Mouse (Mus musculus) heart, postnatal 0 days (tissue): Measurements from ENCODE around the gene Ndufs8. TPM values are rescaled to one million over a fixed set of nuclear protein-coding genes. Genes with fewer than 3 reads are reported as not detected.

Source experiments
- ATAC-seq: fragments of 200-750 bp; cut with Nextera tagmentation; 2 replicates; pipeline ENCODE4 v1.8.0; 2017; ENCODE audit warnings: low read depth, moderate number of reproducible peaks, moderate library complexity; ENCODE audit not compliant: insufficient read depth
- DNase-seq: peaks from one replicate; pipeline ENCODE4 v3.0.0-alpha.2; 2016; ENCODE audit warnings: low spot score
- H3K27ac ChIP-seq: fragments of 300-500 bp; sonication (generic); 2 replicates; pipeline ENCODE4 v1.5.1; 2014; ENCODE audit warnings: low read depth, mild to moderate bottlenecking
- H3K27me3 ChIP-seq: fragments of 300-500 bp; sonication (generic); 2 replicates; pipeline ENCODE4 v1.6.1; 2014; ENCODE audit warnings: low read length, mixed read lengths; ENCODE audit not compliant: control insufficient read depth, insufficient read depth
- H3K36me3 ChIP-seq: fragments of 300-500 bp; sonication (generic); replicated peaks from 2 replicates; pipeline ENCODE4 v1.6.1; 2014; ENCODE audit warnings: low read length, mixed read lengths; ENCODE audit not compliant: control insufficient read depth, insufficient read depth
- H3K4me1 ChIP-seq: fragments of 300-500 bp; sonication (generic); 2 replicates; pipeline ENCODE4 v1.6.1; 2014; ENCODE audit warnings: antibody characterized with exemption; ENCODE audit not compliant: control insufficient read depth, insufficient read depth
- H3K4me2 ChIP-seq: fragments of 300-500 bp; sonication (generic); 2 replicates; pipeline ENCODE4 v1.6.1; 2014; ENCODE audit warnings: low read depth, mild to moderate bottlenecking, low read length, moderate library complexity
- H3K4me3 ChIP-seq: fragments of 300-500 bp; sonication (generic); 2 replicates; pipeline ENCODE4 v1.5.1; 2014; ENCODE audit warnings: low read depth, low read length
- H3K9ac ChIP-seq: fragments of 300-500 bp; sonication (generic); replicated peaks from 2 replicates; pipeline ENCODE4 v1.6.1; 2014; ENCODE audit warnings: low read depth, low read length, mixed read lengths
- H3K9me3 ChIP-seq: fragments of 300-500 bp; sonication (generic); replicated peaks from 2 replicates; pipeline ENCODE4 v1.6.1; 2016; ENCODE audit warnings: low read length; ENCODE audit not compliant: control insufficient read depth
- CTCF ChIP-seq: IDR thresholded peaks from 2 replicates; pipeline ENCODE4 v1.5.1; 2016; ENCODE audit warnings: antibody characterized with exemption, control low read depth, low read depth
- EP300 ChIP-seq: IDR thresholded peaks from 2 replicates; pipeline ENCODE4 v1.6.1; 2016; ENCODE audit warnings: antibody characterized with exemption, low read depth
- WGBS: fragments of 180-500 bp; shearing (Covaris S2); extraction: QIAGEN DNeasy Blood & Tissue Kit; methylation state at CpG from one replicate; pipeline ENCODE4 v1.1.7; 2014; 5-methylcytosine and 5-hydroxymethylcytosine counted together
- polyA plus RNA-seq: library from polyadenylated mRNA; unstranded; fragments of >200 nt; fragmentation: Nextera tagmentation; extraction: Ambion mirVana; gene quantifications from 2 replicates; pipeline ENCODE4 v1.2.1, GENCODE M21; 2015
- total RNA-seq: library from RNA; depleted of rRNA; stranded (reverse); fragments of >200 nt; gene quantifications from 2 replicates; pipeline ENCODE4 v1.2.3, GENCODE M21; 2014; ENCODE audit warnings: low replicate concordance

The Ndufs8 gene
- total and polyA plus RNA-seq, 2 experiments from 2014 or later: 506 to 681 TPM

GRCm38 (mm10) chr19:3919928-3920327, 7.4 kb upstream of the Ndufs8 start:
- no peak for DNase-seq

DNA sequence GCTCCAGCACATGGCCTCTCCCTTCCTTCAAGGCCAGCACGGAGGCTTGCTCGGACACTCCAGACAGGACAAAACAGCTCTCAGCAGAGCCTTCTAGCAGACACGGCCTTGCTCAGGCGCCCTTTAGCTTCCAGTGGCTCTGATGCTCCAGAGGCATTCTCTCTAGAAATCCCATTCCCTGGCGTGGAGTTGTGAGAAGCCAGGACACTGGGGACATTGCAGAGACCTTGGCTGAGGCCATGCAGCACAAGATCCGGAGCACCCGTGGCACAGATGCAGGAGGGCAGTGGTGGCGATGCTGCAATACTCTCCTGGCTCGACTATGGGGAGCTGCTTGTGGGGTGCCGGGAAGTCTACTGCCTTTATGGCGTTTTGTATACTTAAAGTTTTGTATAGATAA, 4.2 kb upstream of the Ndufs8 start:
- Histone ChIP-seq H3K9ac (no peak overlapping the region), H3K4me1 (peaks cover 13% of the 10 kb centered on the region), H3K27me3 (no peaks in the 10 kb centered on the region), H3K4me3 (no peak overlapping the region), H3K27ac (no peak overlapping the region), H3K9me3 (no peaks in the 10 kb centered on the region), H3K36me3 (no peaks in the 10 kb centered on the region), H3K4me2 (no peak overlapping the region)
- no peak for DNase-seq
- ATAC-seq: no peak
- TF ChIP-seq EP300 (no peak), CTCF (no peak)
- 74% methylated on average over 11 of the region's 11 CpGs for WGBS

More at GRCm38 (mm10) chr19:3919928-3920327, 7.4 kb upstream of the Ndufs8 start:
- Histone ChIP-seq H3K9me3 (no peaks in the 10 kb centered on the region), H3K27me3 (no peaks in the 10 kb centered on the region), H3K4me1 (peaks cover 13% of the 10 kb centered on the region; the same call in 1 of the 2 replicates), H3K9ac (no peak overlapping the region), H3K4me2 (no peak overlapping the region), H3K36me3 (no peaks in the 10 kb centered on the region), H3K4me3 (no peak overlapping the region), H3K27ac (no peak overlapping the region)
- TF ChIP-seq EP300 (no peak), CTCF (no peak)
- no peak for ATAC-seq

GRCm38 (mm10) chr19:3914535-3914934, 2.0 kb upstream of the Ndufs8 start:
- Histone ChIP-seq H3K27ac (no peak overlapping the region), H3K4me1 (peaks cover 13% of the 10 kb centered on the region), H3K9ac (no peak overlapping the region), H3K27me3 (no peaks in the 10 kb centered on the region), H3K36me3 (peaks cover 18% of the 10 kb centered on the region), H3K4me2 (no peak overlapping the region), H3K9me3 (no peaks in the 10 kb centered on the region), H3K4me3 (no peak overlapping the region)
- no peak for TF ChIP-seq EP300
- no peak for TF ChIP-seq CTCF
- 89% methylated on average over 5 of the region's 5 CpGs for WGBS
- DNase-seq (no peak), ATAC-seq (no peak)

GRCm38 (mm10) chr19:3913692-3914091, 1.1 kb upstream of the Ndufs8 start:
- Histone ChIP-seq H3K4me2 (peak overlapping the region; percentile 81), H3K9ac (0 out of 2 replicates have a peak overlapping the region, but pooled peaks have one; percentile 61), H3K27ac (peak overlapping the region; percentile 86; the same call in 1 of the 2 replicates), H3K9me3 (no peaks in the 10 kb centered on the region), H3K27me3 (no peaks in the 10 kb centered on the region), H3K4me3 (peak overlapping the region; percentile 75), H3K4me1 (peaks cover 13% of the 10 kb centered on the region), H3K36me3 (peaks cover 27% of the 10 kb centered on the region)
- DNase-seq: no peak
- TF ChIP-seq EP300 (no peak), CTCF (no peak)
- ATAC-seq: no peak
- 84% methylated on average over 8 of the region's 8 CpGs for WGBS

- no peak overlapping the region for H3K9ac ChIP-seq
- DNase-seq: no peak
- peaks cover 31% of the 10 kb centered on the region for H3K36me3 ChIP-seq
- no peak for ATAC-seq
- H3K27me3 ChIP-seq: no peaks in the 10 kb centered on the region
- no peak overlapping the region for H3K4me2 ChIP-seq
- no peak overlapping the region for H3K4me3 ChIP-seq
- no peaks in the 10 kb centered on the region for H3K9me3 ChIP-seq
- no peak overlapping the region for H3K27ac ChIP-seq
- H3K4me1 ChIP-seq: peaks cover 18% of the 10 kb centered on the region
- 74% methylated on average over 5 of the region's 5 CpGs for WGBS
- TF ChIP-seq CTCF: no peak
- TF ChIP-seq EP300: no peak
Observed at GRCm38 (mm10) chr19:3910206-3910605, 2.4 kb downstream of the Ndufs8 start.
